14 mouse cellular contexts compared by ENCODE assay signal in the genomic region with DNA sequence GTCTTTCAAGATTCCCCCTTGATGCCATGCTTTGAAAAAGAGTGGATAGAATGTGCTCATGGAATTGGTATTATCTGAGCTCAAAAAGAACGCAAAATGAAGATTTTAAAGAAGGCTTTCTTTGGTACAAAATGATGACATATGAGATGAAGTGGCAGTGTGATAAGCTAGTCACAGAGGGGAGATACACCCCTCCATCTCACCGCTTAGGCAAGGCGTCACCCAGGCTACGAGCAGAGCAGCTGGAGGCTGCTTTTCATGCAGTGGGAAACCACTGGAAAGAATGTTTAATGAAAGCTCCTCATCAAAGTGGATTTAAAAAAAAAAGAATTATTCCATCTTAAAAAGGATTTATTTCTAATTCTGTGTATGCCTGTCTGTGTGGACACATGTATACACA. TPM values are rescaled to one million over a fixed set of nuclear protein-coding genes. Genes with fewer than 3 reads are reported as not detected.
DNase-seq lines count a peak whose midpoint lies in the region; ATAC-seq and TF ChIP-seq lines count a peak whose summit lies in the region.
"Had no signal": no experiment of that assay in that cellular context is flagged by ENCODE, and none has a peak within 500 bp of the region (broad histone marks: within the 10 kb centered on the region; RNA-seq: fewer than 3 reads in every experiment).

No protein-coding gene starts in this region.

- ATAC-seq in hindbrain, postnatal 0 days = no peak
- no peak for ATAC-seq in hindbrain, embryonic 14.5 days (ENCODE audit: low FRiP score)
- ATAC-seq in midbrain, embryonic 15.5 days (replicated peaks) = no peak
- no peak for ATAC-seq in midbrain, embryonic 13.5 days
- ATAC-seq: inflammation-experienced regulatory T-cells, adult 6 months had no signal

- intact Hi-C loops in heart, adult 2 months (cut with DNase I) = loop anchor here (2.0 kb wide), 1 partner anchor 18 kb away; no protein-coding TSS in a partner anchor

- peaks cover 5% of the 10 kb centered on the region for H3K36me3 ChIP-seq in heart, adult 2 months (ENCODE audit: control insufficient read depth, insufficient read depth, low read length)
- H3K36me3 ChIP-seq in hindbrain, postnatal 0 days (ENCODE audit: insufficient read depth, low read length) = no peaks in the 10 kb centered on the region
- no peaks in the 10 kb centered on the region; the same call in 1 of the 2 replicates for H3K36me3 ChIP-seq in hindbrain, embryonic 14.5 days (replicated peaks; ENCODE audit: control insufficient read depth, insufficient read depth)
- H3K36me3 ChIP-seq in midbrain, embryonic 15.5 days (replicated peaks) = no peaks in the 10 kb centered on the region
- H3K36me3 ChIP-seq in midbrain, embryonic 13.5 days = peaks cover 8% of the 10 kb centered on the region

- no peak overlapping the region for H3K4me2 ChIP-seq in hindbrain, postnatal 0 days (ENCODE audit: low read depth, low read length)
- no peak overlapping the region for H3K4me2 ChIP-seq in hindbrain, embryonic 14.5 days (replicated peaks)
- H3K4me2 ChIP-seq in midbrain, embryonic 15.5 days = no peak overlapping the region
- H3K4me2 ChIP-seq in midbrain, embryonic 13.5 days (replicated peaks) = no peak overlapping the region
- H3K4me2 ChIP-seq: limb, embryonic 12.5 days had no signal

- peak overlapping the region; percentile 78 for H3K27ac ChIP-seq in heart, adult 2 months
- 0 out of 2 replicates have a peak overlapping the region, but pooled peaks have one; percentile 36 for H3K27ac ChIP-seq in hindbrain, postnatal 0 days
- no peak overlapping the region for H3K27ac ChIP-seq in hindbrain, embryonic 14.5 days
- 0 out of 2 replicates have a peak overlapping the region, but pooled peaks have one; percentile 11 for H3K27ac ChIP-seq in midbrain, embryonic 15.5 days
- H3K27ac ChIP-seq in midbrain, embryonic 13.5 days = no peak overlapping the region
- H3K27ac ChIP-seq: forebrain, embryonic 10.5 days; stomach, postnatal 0 days had no signal

- peaks cover 5% of the 10 kb centered on the region for H3K79me2 ChIP-seq in heart, adult 2 months (replicated peaks; ENCODE audit: control insufficient read depth, insufficient read depth, low read length)

- TF ChIP-seq CTCF in heart, adult 2 months (IDR thresholded peaks at IDR 0.05) = no peak
- TF ChIP-seq CTCF in hindbrain, postnatal 0 days (IDR thresholded peaks at IDR 0.05; ENCODE audit: low read depth) = no peak

- H3K27me3 ChIP-seq in heart, adult 2 months (ENCODE audit: control insufficient read depth, insufficient read depth, low read length) = no peaks in the 10 kb centered on the region
- H3K27me3 ChIP-seq in hindbrain, postnatal 0 days (ENCODE audit: insufficient read depth, low read length) = no peaks in the 10 kb centered on the region
- no peaks in the 10 kb centered on the region for H3K27me3 ChIP-seq in hindbrain, embryonic 14.5 days (ENCODE audit: control insufficient read depth, insufficient read depth, low read length)
- H3K27me3 ChIP-seq in midbrain, embryonic 15.5 days (replicated peaks) = no peaks in the 10 kb centered on the region
- H3K27me3 ChIP-seq in midbrain, embryonic 13.5 days = no peaks in the 10 kb centered on the region
- H3K27me3 ChIP-seq: limb, embryonic 12.5 days had no signal

- no peak for TF ChIP-seq EP300 in heart, adult 2 months (IDR thresholded peaks at IDR 0.05; ENCODE audit: insufficient read depth, low read depth, low read length)

- WGBS in heart, adult 2 months = 64% methylated on average over 4 of the region's 4 CpGs
- WGBS in hindbrain, postnatal 0 days = 60% methylated on average over 4 of the region's 4 CpGs
- whole genome bisulfite sequencing in hindbrain, embryonic 14.5 days = 74% methylated on average over 4 of the region's 4 CpGs
- WGBS in midbrain, embryonic 15.5 days = 50% methylated on average over 4 of the region's 4 CpGs
- 64% methylated on average over 4 of the region's 4 CpGs for WGBS in midbrain, embryonic 13.5 days

- no peak overlapping the region for H3K9ac ChIP-seq in heart, adult 2 months (ENCODE audit: low read depth, low read length)
- no peak overlapping the region for H3K9ac ChIP-seq in hindbrain, postnatal 0 days (replicated peaks; ENCODE audit: low read length)
- H3K9ac ChIP-seq in hindbrain, embryonic 14.5 days = no peak overlapping the region
- H3K9ac ChIP-seq in midbrain, embryonic 15.5 days = no peak overlapping the region
- no peak overlapping the region for H3K9ac ChIP-seq in midbrain, embryonic 13.5 days (replicated peaks)
- H3K9ac ChIP-seq: limb, embryonic 12.5 days had no signal

- no peak for TF ChIP-seq POLR2A in heart, adult 2 months (IDR thresholded peaks at IDR 0.05; ENCODE audit: insufficient read depth, low read depth, low read length)

- H3K4me1 ChIP-seq in heart, adult 2 months (ENCODE audit: control insufficient read depth, insufficient read depth, low read length) = peaks cover 5% of the 10 kb centered on the region; the same call in 1 of the 2 replicates
- H3K4me1 ChIP-seq in hindbrain, postnatal 0 days (ENCODE audit: insufficient read depth, low read length) = peaks cover 3% of the 10 kb centered on the region; the same call in 1 of the 2 replicates
- H3K4me1 ChIP-seq in hindbrain, embryonic 14.5 days (replicated peaks; ENCODE audit: control insufficient read depth, insufficient read depth, low read length) = no peaks in the 10 kb centered on the region
- peaks cover 16% of the 10 kb centered on the region for H3K4me1 ChIP-seq in midbrain, embryonic 15.5 days
- H3K4me1 ChIP-seq in midbrain, embryonic 13.5 days (replicated peaks) = peaks cover 11% of the 10 kb centered on the region; the same call in 1 of the 2 replicates
- H3K4me1 ChIP-seq: forebrain, embryonic 10.5 days had no signal

- no peak overlapping the region for H3K4me3 ChIP-seq in heart, adult 2 months
- no peak overlapping the region for H3K4me3 ChIP-seq in hindbrain, postnatal 0 days (ENCODE audit: low read length)
- no peak overlapping the region for H3K4me3 ChIP-seq in hindbrain, embryonic 14.5 days (replicated peaks; ENCODE audit: low read length)
- no peak overlapping the region for H3K4me3 ChIP-seq in midbrain, embryonic 15.5 days
- H3K4me3 ChIP-seq in midbrain, embryonic 13.5 days (replicated peaks) = no peak overlapping the region
- H3K4me3 ChIP-seq: forebrain, embryonic 10.5 days; limb, embryonic 12.5 days had no signal

- no peaks in the 10 kb centered on the region for H3K9me3 ChIP-seq in hindbrain, postnatal 0 days (ENCODE audit: low read length)
- H3K9me3 ChIP-seq in hindbrain, embryonic 14.5 days (ENCODE audit: control insufficient read depth, low read length) = no peaks in the 10 kb centered on the region
- H3K9me3 ChIP-seq in midbrain, embryonic 15.5 days = no peaks in the 10 kb centered on the region
- H3K9me3 ChIP-seq in midbrain, embryonic 13.5 days = no peaks in the 10 kb centered on the region
- H3K9me3 ChIP-seq: forebrain, embryonic 10.5 days; limb, embryonic 12.5 days had no signal

- DNase-seq in heart, adult 2 months = no peak
- no peak for DNase-seq in heart, adult 18-20 months
- no peak for DNase-seq in hindbrain, postnatal 0 days (ENCODE audit: low spot score)
- no peak for DNase-seq in hindbrain, embryonic 14.5 days (ENCODE audit: low spot score)
- no peak for DNase-seq in left cerebral cortex, adult 8-10 months (ENCODE audit: low spot score in 2 of 2)
- DNase-seq: kidney, postnatal 4 days; lung, postnatal 10 days; right cerebral cortex, adult 18-20 months had no signal

RNA-seq across cellular contexts. Expression of gene Aak1, which starts 37.5 kb away (rescaled TPM):
- 10 to 100 TPM; 81.6 to 85.5 TPM for total RNA-seq in heart, adult 2 months (2021)
- polyA plus RNA-seq in heart, adult 2 months (2012; rRNA removed) = 20.5 and 31.2 TPM in 2 replicates
- 10 to 100 TPM; 81.2 to 83.4 TPM for total RNA-seq in heart, adult 18-20 months (2021)
- total RNA-seq in hindbrain, postnatal 0 days (2014; rRNA removed) = 77.8 and 80.8 TPM in 2 replicates
- 27.0 and 32.6 TPM in 2 replicates for polyA plus RNA-seq in hindbrain, postnatal 0 days (2015; fragmentation: Nextera tagmentation; extraction: Ambion mirVana)
- 49.8 and 52.7 TPM in 2 replicates for polyA plus RNA-seq in hindbrain, embryonic 14.5 days (2014; fragmentation: Nextera tagmentation; extraction: Ambion mirVana)
- 44.0 and 51.8 TPM in 2 replicates for polyA plus RNA-seq in midbrain, embryonic 15.5 days (2015; fragmentation: Nextera tagmentation; extraction: Ambion mirVana)
- polyA plus RNA-seq in midbrain, embryonic 13.5 days (2015; fragmentation: Nextera tagmentation; extraction: Ambion mirVana) = 32.1 and 34.4 TPM in 2 replicates
- total RNA-seq in left cerebral cortex, adult 8-10 months (2022) = 100 to 1,000 TPM; 363 to 417 (median 388) TPM

Comparison
In these comparisons a context has a peak if more than half of its experiments do, and no peak if none do; other contexts are left out.
1. H3K27ac ChIP-seq: peak in heart, adult 2 months (single experiment), hindbrain, postnatal 0 days (single experiment) and midbrain, embryonic 15.5 days (single experiment); none in hindbrain, embryonic 14.5 days (single experiment) and midbrain, embryonic 13.5 days (single experiment).